Mouse (Mus musculus) small intestine, adult 10 weeks (tissue): Measurements from ENCODE around the gene Slc6a6. TPM values are rescaled to one million over a fixed set of nuclear protein-coding genes. Genes with fewer than 3 reads are reported as not detected.

Experiments used
- polyA plus RNA-seq: library from polyadenylated mRNA; stranded (reverse); fragments of 350-450 nt; fragmentation: Illumina TruSeq; extraction: RNeasy Lipid Tissue Mini Kit (QIAGEN cat#74804); gene quantifications from one replicate; pipeline ENCODE4 v1.2.3, GENCODE M21; 2014; ENCODE audit warnings: low replicate concordance

Slc6a6 gene
- 70.4 TPM for polyA plus RNA-seq

DNA sequence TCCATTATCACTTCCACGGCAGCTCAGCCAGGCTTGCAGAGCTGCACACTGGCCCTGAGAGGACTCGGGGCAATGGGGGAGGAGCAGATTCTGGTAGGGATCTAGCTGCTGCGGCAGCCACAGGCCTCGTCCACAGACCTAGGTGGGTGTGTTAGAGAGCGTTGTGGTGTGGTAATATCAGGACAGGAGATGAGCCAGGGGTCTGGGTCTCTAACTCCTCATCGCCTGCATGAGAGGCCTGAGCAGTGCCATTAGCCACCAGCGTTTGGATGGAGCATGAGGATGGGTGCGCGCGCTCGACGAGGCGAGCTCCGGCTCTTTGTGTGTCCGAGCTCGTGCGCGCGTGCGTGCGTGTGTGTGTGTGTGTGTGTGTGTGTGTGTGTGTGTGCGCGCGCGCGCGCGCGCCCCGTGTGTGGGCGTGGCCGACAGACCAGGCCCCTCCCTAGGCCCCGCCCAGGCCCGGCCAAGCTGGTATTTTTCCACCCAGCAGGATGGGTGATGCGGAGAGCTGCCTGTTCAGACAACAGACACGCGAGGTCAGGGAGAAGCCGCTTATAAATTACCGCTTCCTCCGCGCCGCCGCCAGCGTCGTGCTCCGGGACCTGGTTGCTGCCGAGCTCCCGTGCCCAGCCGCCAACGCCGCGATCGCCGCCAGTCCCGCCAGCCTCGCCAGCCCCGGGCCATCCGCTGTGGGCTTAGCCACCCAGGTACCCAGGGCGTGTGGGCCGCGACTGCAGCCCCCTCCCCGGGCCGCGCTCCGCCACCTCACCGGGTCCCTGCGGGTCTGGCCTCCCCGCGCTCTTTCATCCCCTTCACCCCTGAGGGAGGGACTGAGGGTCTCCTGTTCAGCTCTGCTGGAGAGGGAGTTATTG lies at the start of gene Slc6a6:
Gene Slc6a6, plus strand, starts transcription at position 452 of the 872 bp plus-strand sequence.

Other genes starting within 250 kb of the Slc6a6 start
- gene Chchd4, start 210.5 kb upstream of the Slc6a6 start, polyA plus RNA-seq = 12.3 TPM
- 6.6 TPM for gene Tmem43, start 210.3 kb upstream of the Slc6a6 start, polyA plus RNA-seq
- 2.4 TPM for gene Xpc, start 168.2 kb upstream of the Slc6a6 start, polyA plus RNA-seq
- 91.4 TPM for gene Lsm3, start 168.1 kb upstream of the Slc6a6 start, polyA plus RNA-seq
- not detected for gene Grip2, start 143.2 kb downstream of the Slc6a6 start, polyA plus RNA-seq
- gene Ccdc174, start 194.0 kb downstream of the Slc6a6 start, polyA plus RNA-seq = 87.0 TPM
- gene 4930590J08Rik, start 218.8 kb downstream of the Slc6a6 start, polyA plus RNA-seq = 0.67 TPM